Mouse (Mus musculus) heart, embryonic 14.5 days (tissue): Measurements from ENCODE around the gene Rsg1. TPM values are rescaled to one million over a fixed set of nuclear protein-coding genes. Genes with fewer than 3 reads are reported as not detected.

ENCODE experiments used
- ATAC-seq: fragments of 200-750 bp; cut with Nextera tagmentation; 2 replicates; pipeline ENCODE4 v1.8.0; 2017; ENCODE audit warnings: low read depth, moderate TSS enrichment; ENCODE audit not compliant: insufficient number of reproducible peaks, insufficient read depth, low FRiP score
- H3K27ac ChIP-seq, 2 experiments: fragments of 200-500 bp in 1 of 2; fragments of 300-500 bp in 1 of 2; sonication (generic) in 1 of 2; replicated peaks in 1 of 2; 2 replicates each; pipeline ENCODE4 v1.5.1; 2012 to 2014; ENCODE audit warnings: low read depth in 2 of 2, low read length in 2 of 2, control low read depth in 1 of 2, mild to moderate bottlenecking in 1 of 2, mixed read lengths in 1 of 2; ENCODE audit not compliant: control insufficient read depth in 1 of 2, insufficient read depth in 1 of 2
- H3K27me3 ChIP-seq: fragments of 300-500 bp; sonication (generic); 2 replicates; pipeline ENCODE4 v1.6.1; 2014; ENCODE audit warnings: mild to moderate bottlenecking, low read length, control low read depth; ENCODE audit not compliant: control insufficient read depth, insufficient read depth
- H3K36me3 ChIP-seq: fragments of 300-500 bp; sonication (generic); 2 replicates; pipeline ENCODE4 v1.6.1; 2014; ENCODE audit warnings: mild to moderate bottlenecking, control low read depth, low read length, mixed read lengths; ENCODE audit not compliant: control insufficient read depth, insufficient read depth
- H3K4me1 ChIP-seq, 2 experiments: fragments of 200-500 bp in 1 of 2; fragments of 300-500 bp in 1 of 2; sonication (generic) in 1 of 2; 2 replicates each; pipeline ENCODE4 v1.6.1; 2012 to 2014; ENCODE audit warnings: low read length in 2 of 2, control low read depth in 1 of 2, mixed read lengths in 1 of 2; ENCODE audit not compliant: control insufficient read depth in 2 of 2, insufficient read depth in 2 of 2
- H3K4me2 ChIP-seq: fragments of 300-500 bp; sonication (generic); 2 replicates; pipeline ENCODE4 v1.6.1; 2014; ENCODE audit warnings: mild to moderate bottlenecking, low read length
- H3K4me3 ChIP-seq, 2 experiments: fragments of 200-500 bp in 1 of 2; fragments of 300-500 bp in 1 of 2; sonication (generic) in 1 of 2; 2 replicates each; pipeline ENCODE4 v1.5.1; 2012 to 2014; ENCODE audit warnings: low read length in 2 of 2, mild to moderate bottlenecking in 2 of 2, control low read depth in 1 of 2, low read depth in 1 of 2, moderate library complexity in 1 of 2; ENCODE audit not compliant: control insufficient read depth in 1 of 2, insufficient read depth in 1 of 2
- H3K9ac ChIP-seq: fragments of 300-500 bp; sonication (generic); 2 replicates; pipeline ENCODE4 v1.6.1; 2014; ENCODE audit warnings: mild to moderate bottlenecking, low read length
- H3K9me3 ChIP-seq: fragments of 300-500 bp; sonication (generic); 2 replicates; pipeline ENCODE4 v1.6.1; 2016; ENCODE audit warnings: low read length, control low read depth; ENCODE audit not compliant: control insufficient read depth
- WGBS: fragments of 180-500 bp; shearing (Covaris S2); extraction: QIAGEN DNeasy Blood & Tissue Kit; methylation state at CpG from one replicate; pipeline ENCODE4 v1.1.7; 2014; 5-methylcytosine and 5-hydroxymethylcytosine counted together
- polyA plus RNA-seq: library from polyadenylated mRNA; unstranded; fragments of >200 nt; fragmentation: Nextera tagmentation; extraction: Ambion mirVana; gene quantifications from 2 replicates; pipeline ENCODE4 v1.2.1, GENCODE M21; 2014

The Rsg1 gene
- polyA plus RNA-seq, 1 experiment from 2014 or later = 1.5 TPM

GRCm38 (mm10) chr4:141196981-141197685 is 16.6 kb upstream of the Rsg1 start:
- no peak overlapping the region for H3K4me3 ChIP-seq
- 98% methylated on average over 13 of the region's 13 CpGs for WGBS
- no peak overlapping the region for H3K4me2 ChIP-seq
- H3K9ac ChIP-seq = no peak overlapping the region
- H3K36me3 ChIP-seq = peaks cover 86% of the 10 kb centered on the region
- peaks cover 0 to 4% of the 10 kb centered on the region in 2 experiments; a peak in 1 of 4 replicates for H3K4me1 ChIP-seq
- no peaks in the 10 kb centered on the region for H3K27me3 ChIP-seq
- H3K9me3 ChIP-seq = no peaks in the 10 kb centered on the region
- ATAC-seq = no peak
- H3K27ac ChIP-seq = no peak overlapping the region

- no peak overlapping the region for H3K9ac ChIP-seq
- 85% methylated on average over 13 of the region's 13 CpGs for WGBS
- H3K36me3 ChIP-seq = peaks cover 86% of the 10 kb centered on the region
- H3K4me1 ChIP-seq = peaks cover 0 to 4% of the 10 kb centered on the region in 2 experiments; a peak in 1 of 4 replicates
- no peak overlapping the region for H3K4me2 ChIP-seq
- no peak for ATAC-seq
- H3K9me3 ChIP-seq = no peaks in the 10 kb centered on the region
- no peak overlapping the region for H3K4me3 ChIP-seq
- H3K27me3 ChIP-seq = no peaks in the 10 kb centered on the region
- no peak overlapping the region for H3K27ac ChIP-seq
Observed at GRCm38 (mm10) chr4:141197686-141198035, 16.1 kb upstream of the Rsg1 start.

- H3K9ac ChIP-seq = no peak overlapping the region
- H3K4me2 ChIP-seq = no peak overlapping the region
- no peaks in the 10 kb centered on the region for H3K27me3 ChIP-seq
- H3K4me3 ChIP-seq = no peak overlapping the region
- WGBS = 70% methylated on average over 11 of the region's 11 CpGs
- peak overlapping the region; percentile 49 to 53; a peak in 2 of 4 replicates for H3K27ac ChIP-seq
- H3K36me3 ChIP-seq = peaks cover 65% of the 10 kb centered on the region
- peaks cover 4 to 8% of the 10 kb centered on the region in 2 experiments; a peak in 1 of 4 replicates for H3K4me1 ChIP-seq
- no peaks in the 10 kb centered on the region for H3K9me3 ChIP-seq
- ATAC-seq = 0 out of 2 replicates have a peak, but pooled peaks have one; percentile 26
Observed at GRCm38 (mm10) chr4:141200906-141201305, 12.8 kb upstream of the Rsg1 start.

- Histone ChIP-seq H3K9ac (no peak overlapping the region), H3K4me1 (peaks cover 4 to 8% of the 10 kb centered on the region in 2 experiments; a peak in 1 of 4 replicates), H3K27ac (no peak overlapping the region), H3K36me3 (peaks cover 52% of the 10 kb centered on the region), H3K9me3 (no peaks in the 10 kb centered on the region), H3K4me3 (no peak overlapping the region), H3K4me2 (no peak overlapping the region), H3K27me3 (no peaks in the 10 kb centered on the region)
- no peak for ATAC-seq
- WGBS = 82% methylated on average over 6 of the region's 6 CpGs
Observed at GRCm38 (mm10) chr4:141202192-141202591, 11.6 kb upstream of the Rsg1 start.

- WGBS = 36% methylated on average over 4 of the region's 4 CpGs
Observed at GRCm38 (mm10) chr4:141204580-141205061, 9.1 kb upstream of the Rsg1 start.

GRCm38 (mm10) chr4:141207081-141207480 is 6.7 kb upstream of the Rsg1 start:
- Histone ChIP-seq H3K4me1 (peaks cover 0 to 8% of the 10 kb centered on the region in 2 experiments; a peak in 1 of 4 replicates), H3K36me3 (peaks cover 10% of the 10 kb centered on the region), H3K9ac (no peak overlapping the region), H3K9me3 (no peaks in the 10 kb centered on the region), H3K4me3 (no peak overlapping the region), H3K4me2 (no peak overlapping the region), H3K27ac (no peak overlapping the region), H3K27me3 (no peaks in the 10 kb centered on the region)
- 92% methylated on average over 5 of the region's 5 CpGs for WGBS
- ATAC-seq = no peak

More at GRCm38 (mm10) chr4:141204580-141205061, 9.1 kb upstream of the Rsg1 start:
- Histone ChIP-seq H3K4me2 (no peak overlapping the region), H3K27me3 (no peaks in the 10 kb centered on the region), H3K4me3 (no peak overlapping the region), H3K9ac (no peak overlapping the region), H3K27ac (no peak overlapping the region), H3K9me3 (no peaks in the 10 kb centered on the region), H3K4me1 (peaks cover 4 to 8% of the 10 kb centered on the region in 2 experiments; a peak in 1 of 4 replicates), H3K36me3 (peaks cover 31% of the 10 kb centered on the region)
- ATAC-seq = no peak

- Histone ChIP-seq H3K9ac (peak overlapping the region; percentile 39; the same call in 1 of the 2 replicates), H3K27ac (peak overlapping the region in 1 of 2 experiments; percentile 12; a peak in 1 of 4 replicates), H3K36me3 (no peaks in the 10 kb centered on the region), H3K9me3 (no peaks in the 10 kb centered on the region), H3K4me1 (peaks cover 0 to 6% of the 10 kb centered on the region in 2 experiments; a peak in 2 of 4 replicates), H3K4me3 (peak overlapping the region; percentile 34 to 41), H3K27me3 (no peaks in the 10 kb centered on the region), H3K4me2 (peak overlapping the region; percentile 58)
- WGBS = 70% methylated on average over 14 of the region's 14 CpGs
- no peak for ATAC-seq
Observed at GRCm38 (mm10) chr4:141210524-141211219, 3.1 kb upstream of the Rsg1 start.
